Mouse (Mus musculus): Measurements from ENCODE around the gene E130218I03Rik. TPM values are rescaled to one million over a fixed set of nuclear protein-coding genes. Genes with fewer than 3 reads are reported as not detected.
A peak's percentile ranks its signal among the peaks of the same experiment; 100 is the strongest.
"Not testable (repeated sequence)": the region's sequence is repeated elsewhere in the genome, so short reads cannot be mapped to it uniquely, and the experiment has no call there.

E130218I03Rik gene
- polyA plus RNA-seq, 1 experiment from 2014 or later = 0.43 TPM

DNA sequence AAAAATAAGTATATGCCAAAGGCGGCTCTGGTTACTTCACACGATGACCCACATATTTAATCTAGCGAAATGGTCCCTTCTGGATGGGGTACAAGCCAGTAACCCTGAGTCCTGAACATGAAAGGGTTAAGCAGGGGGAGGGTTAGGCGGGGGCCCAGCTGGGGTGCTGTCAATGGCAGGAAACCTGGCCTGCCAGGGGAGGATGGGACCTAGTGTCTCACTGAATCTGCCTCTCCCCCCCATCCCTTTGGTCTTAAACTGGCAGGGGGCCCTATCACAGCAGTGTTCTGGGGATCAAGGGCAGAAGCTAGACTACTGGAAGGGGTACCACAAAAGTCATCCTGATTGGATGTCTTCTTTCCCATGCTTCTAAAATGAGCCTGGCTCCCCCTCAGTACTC, 12.4 kb downstream of the E130218I03Rik start:
- Histone ChIP-seq H3K4me1 (ENCODE audit: control insufficient read depth, insufficient read depth, low read length) (peaks cover 28% of the 10 kb centered on the region), H3K4me3 (replicated peaks; ENCODE audit: low read depth, low read length) (no peak overlapping the region), H3K36me3 (ENCODE audit: control insufficient read depth, insufficient read depth, low read length) (no peaks in the 10 kb centered on the region), H3K27ac (replicated peaks; ENCODE audit: low read depth, low read length) (no peak overlapping the region), H3K9ac (replicated peaks; ENCODE audit: low read length) (no peak overlapping the region), H3K4me2 (ENCODE audit: low read length) (no peak overlapping the region), H3K9me3 (ENCODE audit: control insufficient read depth, low read length) (no peaks in the 10 kb centered on the region), H3K27me3 (ENCODE audit: control insufficient read depth, insufficient read depth, low read length) (peaks cover 40% of the 10 kb centered on the region)
- WGBS = 20% methylated on average over 4 of the region's 4 CpGs
- DNase-seq = no peak
- no peak for ATAC-seq (ENCODE audit: low FRiP score, low TSS enrichment)

DNA sequence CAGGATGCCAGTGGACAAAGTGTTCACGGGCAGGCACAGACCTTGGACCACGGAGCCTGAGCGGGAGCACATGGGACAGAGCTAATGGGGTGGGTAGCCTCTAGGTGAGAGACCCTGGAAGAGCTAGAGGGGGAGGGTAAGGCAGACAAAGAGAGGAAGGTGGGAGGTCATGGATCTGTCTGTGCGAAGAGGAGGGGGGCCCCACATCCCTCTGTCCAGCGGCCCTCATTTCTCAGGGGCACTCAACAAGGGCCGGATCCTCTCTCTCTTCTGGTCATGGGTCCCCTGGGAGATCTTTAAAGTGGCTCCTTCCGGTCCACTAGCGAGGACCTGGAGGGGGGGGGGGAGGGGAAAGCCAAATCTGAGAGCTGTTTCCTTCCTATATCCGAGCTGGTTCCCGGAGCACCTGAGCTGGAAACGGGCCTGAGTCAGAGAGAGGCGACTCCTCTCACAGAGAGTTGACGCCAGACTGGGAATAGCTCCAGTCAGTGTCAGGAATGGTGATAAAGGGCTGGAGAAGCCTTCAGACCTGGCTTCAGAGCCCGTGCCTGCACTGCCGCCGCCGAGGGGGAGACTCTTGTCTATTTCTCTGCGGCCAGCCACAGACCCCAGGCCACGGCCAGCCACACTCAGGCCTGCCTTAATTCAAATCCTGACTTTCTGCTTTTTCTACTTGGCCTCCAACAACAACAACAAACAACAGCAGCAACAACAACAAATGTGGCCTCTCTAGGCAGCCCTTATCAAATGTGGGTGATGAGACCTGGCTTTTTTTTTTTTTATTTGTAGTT, 13.1 kb downstream of the E130218I03Rik start:
- 6% methylated on average over 19 of the region's 19 CpGs for WGBS
- no peak overlapping the region for H3K9ac ChIP-seq (replicated peaks; ENCODE audit: low read length)
- no peak overlapping the region for H3K4me3 ChIP-seq (replicated peaks; ENCODE audit: low read depth, low read length)
- H3K27ac ChIP-seq (replicated peaks; ENCODE audit: low read depth, low read length) = no peak overlapping the region
- peaks cover 33% of the 10 kb centered on the region for H3K27me3 ChIP-seq (ENCODE audit: control insufficient read depth, insufficient read depth, low read length)
- no peaks in the 10 kb centered on the region for H3K36me3 ChIP-seq (ENCODE audit: control insufficient read depth, insufficient read depth, low read length)
- no peaks in the 10 kb centered on the region for H3K9me3 ChIP-seq (ENCODE audit: control insufficient read depth, low read length)
- peaks cover 23% of the 10 kb centered on the region for H3K4me1 ChIP-seq (ENCODE audit: control insufficient read depth, insufficient read depth, low read length)
- DNase-seq (peak; percentile 14), ATAC-seq (ENCODE audit: low FRiP score, low TSS enrichment) (no peak)
- peak overlapping the region; percentile 9; the same call in 1 of the 2 replicates for H3K4me2 ChIP-seq (ENCODE audit: low read length)

DNA sequence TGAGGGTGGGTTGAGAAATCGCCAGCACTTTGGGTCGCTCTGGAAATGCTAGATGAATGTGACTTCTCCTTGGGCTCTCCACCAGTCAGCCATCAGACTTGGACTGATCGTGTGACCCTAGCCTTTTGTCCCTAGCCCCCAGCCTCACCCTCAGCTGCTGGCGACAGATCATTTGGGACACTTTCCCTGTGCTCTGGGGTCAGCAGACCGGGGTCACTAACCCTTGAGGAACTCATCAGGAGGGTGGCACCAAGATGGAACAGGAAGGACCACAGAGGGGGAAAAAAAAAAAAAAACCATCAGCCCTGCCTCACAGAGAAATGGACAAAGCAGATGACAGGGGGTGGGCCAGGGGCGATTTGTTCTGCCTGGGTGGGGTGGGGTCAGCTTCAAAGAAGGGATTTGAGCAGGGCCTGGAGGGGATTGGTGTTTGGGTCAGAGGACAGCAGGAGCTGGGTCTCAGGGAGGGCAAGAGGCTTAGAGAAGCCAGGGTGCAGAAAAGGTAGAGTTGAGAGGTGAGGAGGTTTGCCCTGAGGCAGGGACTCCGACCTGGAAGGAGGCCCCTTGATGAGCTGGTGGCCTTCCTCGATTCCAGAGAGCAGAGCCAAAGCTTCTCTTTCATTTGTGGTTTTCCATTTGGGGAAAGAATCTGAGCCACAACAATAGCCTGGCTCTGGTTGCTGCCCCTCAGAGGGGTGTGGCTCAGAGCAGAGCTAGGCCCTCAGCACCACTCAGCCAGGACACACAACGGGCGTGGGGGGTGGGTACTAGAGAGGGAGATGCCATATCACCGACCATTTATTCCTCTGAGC, 13.9 kb downstream of the E130218I03Rik start:
- Histone ChIP-seq H3K36me3 (ENCODE audit: control insufficient read depth, insufficient read depth, low read length) (no peaks in the 10 kb centered on the region), H3K9me3 (ENCODE audit: control insufficient read depth, low read length) (no peaks in the 10 kb centered on the region), H3K27me3 (ENCODE audit: control insufficient read depth, insufficient read depth, low read length) (peaks cover 25% of the 10 kb centered on the region), H3K4me2 (ENCODE audit: low read length) (no peak overlapping the region), H3K27ac (replicated peaks; ENCODE audit: low read depth, low read length) (no peak overlapping the region), H3K9ac (replicated peaks; ENCODE audit: low read length) (no peak overlapping the region), H3K4me1 (ENCODE audit: control insufficient read depth, insufficient read depth, low read length) (peaks cover 18% of the 10 kb centered on the region; the same call in 1 of the 2 replicates), H3K4me3 (replicated peaks; ENCODE audit: low read depth, low read length) (no peak overlapping the region)
- 7% methylated on average over 11 of the region's 11 CpGs for WGBS
- DNase-seq = no peak
- no peak for ATAC-seq (ENCODE audit: low FRiP score, low TSS enrichment)

DNA sequence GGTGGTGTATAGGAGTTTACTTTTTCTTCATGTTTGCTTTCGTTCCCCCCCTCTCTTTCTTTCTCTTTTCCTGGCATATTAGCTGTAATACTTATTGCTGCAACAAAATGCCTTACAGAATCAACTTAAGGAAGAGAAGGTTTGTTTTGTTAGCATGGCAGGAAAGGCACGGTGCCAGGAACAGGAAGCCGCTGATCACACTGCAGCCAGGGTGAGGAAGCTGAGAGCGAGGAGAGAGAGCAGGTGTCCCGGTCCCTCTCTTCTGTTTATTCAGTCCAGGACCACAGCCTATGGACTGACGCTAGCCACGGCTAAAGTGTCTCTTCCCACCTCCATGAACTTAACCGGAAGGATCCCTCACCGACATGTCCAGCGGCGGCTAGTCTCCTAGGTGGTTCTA, 14.9 kb downstream of the E130218I03Rik start:
- no peak overlapping the region for H3K4me2 ChIP-seq (ENCODE audit: low read length)
- no peak overlapping the region for H3K9ac ChIP-seq (replicated peaks; ENCODE audit: low read length)
- peaks cover 15% of the 10 kb centered on the region for H3K27me3 ChIP-seq (ENCODE audit: control insufficient read depth, insufficient read depth, low read length)
- no peak for ATAC-seq (ENCODE audit: low FRiP score, low TSS enrichment)
- peaks cover 18% of the 10 kb centered on the region; the same call in 1 of the 2 replicates for H3K4me1 ChIP-seq (ENCODE audit: control insufficient read depth, insufficient read depth, low read length)
- H3K9me3 ChIP-seq (ENCODE audit: control insufficient read depth, low read length) = no peaks in the 10 kb centered on the region
- H3K4me3 ChIP-seq (replicated peaks; ENCODE audit: low read depth, low read length) = no peak overlapping the region
- H3K36me3 ChIP-seq (ENCODE audit: control insufficient read depth, insufficient read depth, low read length) = no peaks in the 10 kb centered on the region
- 59% methylated on average over 11 of the region's 11 CpGs for WGBS
- DNase-seq = no peak
- H3K27ac ChIP-seq (replicated peaks; ENCODE audit: low read depth, low read length) = no peak overlapping the region

DNA sequence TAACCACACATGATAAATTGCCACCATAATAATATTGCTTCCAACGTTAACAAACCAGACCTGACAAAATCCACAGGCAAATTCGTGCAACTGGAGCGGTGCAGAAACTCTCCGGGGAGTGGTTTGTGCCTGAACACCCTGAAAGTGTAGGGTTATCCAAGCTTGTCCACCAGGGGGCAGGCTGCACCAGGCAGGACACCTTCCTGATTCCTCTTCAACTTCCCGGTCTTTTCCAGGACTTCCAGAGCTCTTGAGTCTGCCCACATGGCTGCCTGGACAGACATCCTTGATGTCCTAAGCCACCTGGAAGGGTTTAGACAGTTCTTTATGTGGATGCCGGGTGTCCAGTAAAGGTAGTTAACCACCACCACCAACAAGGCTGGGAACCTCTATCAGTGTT, 19.7 kb downstream of the E130218I03Rik start:
- H3K4me3 ChIP-seq (replicated peaks; ENCODE audit: low read depth, low read length) = no peak overlapping the region
- DNase-seq (peak; percentile 46), ATAC-seq (ENCODE audit: low FRiP score, low TSS enrichment) (no peak)
- no peaks in the 10 kb centered on the region for H3K4me1 ChIP-seq (ENCODE audit: control insufficient read depth, insufficient read depth, low read length)
- H3K36me3 ChIP-seq (ENCODE audit: control insufficient read depth, insufficient read depth, low read length) = no peaks in the 10 kb centered on the region
- H3K27me3 ChIP-seq (ENCODE audit: control insufficient read depth, insufficient read depth, low read length) = no peaks in the 10 kb centered on the region
- H3K4me2 ChIP-seq (ENCODE audit: low read length) = no peak overlapping the region
- H3K9me3 ChIP-seq (ENCODE audit: control insufficient read depth, low read length) = no peaks in the 10 kb centered on the region
- no peak overlapping the region for H3K27ac ChIP-seq (replicated peaks; ENCODE audit: low read depth, low read length)
- H3K9ac ChIP-seq (replicated peaks; ENCODE audit: low read length) = no peak overlapping the region
- WGBS = 42% methylated on average over 6 of the region's 6 CpGs

DNA sequence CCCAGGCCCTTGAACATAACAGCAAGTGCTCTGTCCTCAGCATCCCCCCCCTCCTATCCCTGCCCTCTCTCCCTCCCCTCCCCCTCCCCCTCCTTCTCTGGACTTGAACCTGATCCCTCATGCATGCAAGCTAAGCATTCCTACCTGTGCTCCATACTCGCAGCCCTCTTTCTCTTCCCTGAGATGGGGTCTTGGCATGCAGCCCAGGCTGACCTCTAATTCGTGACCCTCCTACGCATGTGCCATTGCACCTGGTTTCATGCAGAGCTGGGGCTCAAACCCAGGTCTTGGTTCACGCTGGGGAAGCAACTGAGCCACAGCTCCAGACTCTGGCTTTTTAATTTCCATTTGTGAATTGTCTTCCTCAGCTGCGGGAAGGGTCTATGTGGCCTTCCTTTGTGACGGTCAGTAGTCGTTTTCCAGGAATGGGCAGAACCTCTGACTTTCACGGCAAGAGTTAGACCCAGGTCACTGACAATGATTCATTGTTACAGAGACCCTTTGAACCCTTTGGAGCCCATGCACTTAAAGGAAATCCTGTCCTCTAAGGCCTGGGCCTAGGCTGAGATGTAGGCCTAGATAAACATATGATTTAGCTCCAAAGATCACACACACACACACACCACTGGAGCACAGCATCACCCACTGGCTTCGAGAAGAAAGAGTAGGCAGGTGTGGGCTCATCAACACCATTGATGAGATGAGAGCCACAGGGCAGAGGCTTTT, 22.6 kb downstream of the E130218I03Rik start:
- Histone ChIP-seq H3K9me3 (ENCODE audit: control insufficient read depth, low read length) (no peaks in the 10 kb centered on the region), H3K9ac (replicated peaks; ENCODE audit: low read length) (no peak overlapping the region), H3K27me3 (ENCODE audit: control insufficient read depth, insufficient read depth, low read length) (no peaks in the 10 kb centered on the region), H3K4me3 (replicated peaks; ENCODE audit: low read depth, low read length) (no peak overlapping the region), H3K4me1 (ENCODE audit: control insufficient read depth, insufficient read depth, low read length) (no peaks in the 10 kb centered on the region), H3K4me2 (ENCODE audit: low read length) (no peak overlapping the region), H3K27ac (replicated peaks; ENCODE audit: low read depth, low read length) (no peak overlapping the region), H3K36me3 (ENCODE audit: control insufficient read depth, insufficient read depth, low read length) (no peaks in the 10 kb centered on the region)
- 75% methylated on average over 9 of the region's 9 CpGs for WGBS
- ATAC-seq (ENCODE audit: low FRiP score, low TSS enrichment) (no peak), DNase-seq (no peak)

DNA sequence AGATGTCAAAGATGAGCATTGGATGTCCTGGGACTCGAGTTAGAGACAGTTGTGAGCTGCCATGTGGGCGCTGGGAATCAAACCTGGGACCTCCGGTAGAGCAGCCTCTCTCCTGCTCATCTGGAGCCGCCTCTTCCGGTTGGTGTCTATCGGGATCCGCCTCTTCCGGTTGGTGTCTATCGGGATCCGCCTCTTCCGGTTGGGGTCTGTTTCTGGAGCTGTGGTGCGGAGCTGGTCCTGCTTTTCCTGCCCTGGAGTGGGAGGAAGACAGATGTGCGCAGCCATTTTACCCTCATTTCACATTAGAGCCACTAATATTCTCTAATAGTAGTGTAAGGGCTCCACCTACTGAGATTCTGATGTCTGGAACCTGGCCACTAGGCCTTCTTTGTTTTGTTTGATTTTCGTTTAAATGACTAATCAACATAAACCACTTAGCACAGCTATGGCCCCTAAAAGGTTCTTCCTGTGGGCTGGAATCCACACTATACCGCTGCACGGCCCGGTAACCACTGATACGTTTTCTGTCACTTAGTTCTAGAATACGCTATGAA, 24.7 kb downstream of the E130218I03Rik start:
- DNase-seq (no peak), ATAC-seq (ENCODE audit: low FRiP score, low TSS enrichment) (no peak)
- H3K27ac ChIP-seq (replicated peaks; ENCODE audit: low read depth, low read length) = no peak overlapping the region
- no peaks in the 10 kb centered on the region for H3K9me3 ChIP-seq (ENCODE audit: control insufficient read depth, low read length)
- H3K36me3 ChIP-seq (ENCODE audit: control insufficient read depth, insufficient read depth, low read length) = no peaks in the 10 kb centered on the region
- H3K4me3 ChIP-seq (replicated peaks; ENCODE audit: low read depth, low read length) = no peak overlapping the region
- no peak overlapping the region for H3K9ac ChIP-seq (replicated peaks; ENCODE audit: low read length)
- H3K4me2 ChIP-seq (ENCODE audit: low read length) = no peak overlapping the region
- WGBS = 88% methylated on average over 19 of the region's 19 CpGs
- H3K27me3 ChIP-seq (ENCODE audit: control insufficient read depth, insufficient read depth, low read length) = no peaks in the 10 kb centered on the region
- no peaks in the 10 kb centered on the region for H3K4me1 ChIP-seq (ENCODE audit: control insufficient read depth, insufficient read depth, low read length)

DNA sequence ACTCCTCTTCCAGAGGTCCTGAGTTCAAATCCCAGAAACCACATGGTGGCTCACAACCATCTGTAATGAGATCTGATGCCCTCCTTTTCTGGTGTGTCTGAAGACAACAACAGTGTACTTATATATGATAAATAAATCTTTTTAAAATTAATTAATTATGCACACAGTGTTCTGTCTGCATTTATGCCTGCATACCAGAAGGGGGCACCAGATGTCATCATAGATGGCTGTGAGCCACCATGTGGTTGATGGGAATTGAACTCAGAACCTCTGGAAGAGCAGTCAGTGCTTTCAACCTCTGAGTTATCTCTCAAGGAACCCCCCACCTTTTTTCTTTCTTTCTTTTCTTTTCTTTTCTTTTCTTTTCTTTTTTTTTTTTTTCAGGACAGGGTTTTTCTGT, 26.2 kb downstream of the E130218I03Rik start:
- ATAC-seq (ENCODE audit: low FRiP score, low TSS enrichment); H3K27me3 ChIP-seq (ENCODE audit: control insufficient read depth, insufficient read depth, low read length); H3K4me1 ChIP-seq (ENCODE audit: control insufficient read depth, insufficient read depth, low read length); DNase-seq; H3K36me3 ChIP-seq (ENCODE audit: control insufficient read depth, insufficient read depth, low read length); H3K4me3 ChIP-seq (replicated peaks; ENCODE audit: low read depth, low read length); H3K4me2 ChIP-seq (ENCODE audit: low read length); H3K27ac ChIP-seq (replicated peaks; ENCODE audit: low read depth, low read length); H3K9me3 ChIP-seq (ENCODE audit: control insufficient read depth, low read length); H3K9ac ChIP-seq (replicated peaks; ENCODE audit: low read length): not testable (repeated sequence)
